Comparison of ENCODE assay signal across 26 mouse cellular contexts in the genomic region with DNA sequence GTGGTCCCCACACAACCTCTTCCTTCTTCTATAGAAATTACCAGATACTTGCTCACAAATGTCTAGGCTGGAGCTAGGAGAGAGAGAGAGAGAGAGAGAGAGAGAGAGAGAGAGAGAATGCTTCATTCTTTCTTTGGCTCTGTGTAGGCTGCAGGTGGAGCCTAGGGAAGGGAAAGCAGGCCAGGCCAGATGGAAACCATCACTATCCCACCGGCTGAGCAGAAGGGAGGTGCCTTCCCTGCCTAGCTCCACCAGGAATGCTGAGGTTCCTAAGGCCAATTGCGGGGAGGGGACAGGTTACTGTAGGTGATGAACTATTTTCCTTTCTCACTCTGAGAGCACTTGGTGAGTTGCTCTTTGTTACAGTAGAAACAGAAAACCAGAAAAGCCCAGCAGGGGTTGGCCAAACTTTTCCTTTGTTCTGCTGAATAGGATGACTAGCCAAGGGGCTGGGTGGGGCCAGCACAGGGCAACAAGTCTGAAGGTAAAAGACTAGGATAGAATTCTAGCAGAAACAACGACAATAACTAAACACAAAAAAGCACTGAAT.
A peak's percentile ranks its signal among the peaks of the same experiment; 100 is the strongest.
DNase-seq lines count a peak whose midpoint lies in the region; ATAC-seq and TF ChIP-seq lines count a peak whose summit lies in the region.
"Had no signal": no experiment of that assay in that cellular context is flagged by ENCODE, and none has a peak within 500 bp of the region (broad histone marks: within the 10 kb centered on the region; RNA-seq: fewer than 3 reads in every experiment).

No protein-coding gene starts in this region.

- in situ Hi-C loops in ES-E14 (cut with MboI; ENCODE audit: low sequenced_read_pairs in 2 of 2, unreplicated experiment in 2 of 2) = no loop called here

- H3K27me3 ChIP-seq in kidney, embryonic 14.5 days (ENCODE audit: control insufficient read depth, insufficient read depth, low read length) = no peaks in the 10 kb centered on the region; the same call in 1 of the 2 replicates
- H3K27me3 ChIP-seq: lung, embryonic 15.5 days had no signal

- no peak overlapping the region for H3K9ac ChIP-seq in kidney, embryonic 14.5 days (ENCODE audit: low read depth, low read length)
- H3K9ac ChIP-seq in ES-E14 (ENCODE audit: insufficient read depth, low read depth, low read length, poor library complexity, severe bottlenecking) = no peak overlapping the region
- H3K9ac ChIP-seq: embryonic facial prominence, embryonic 15.5 days; forebrain, embryonic 12.5 days; forebrain, postnatal 0 days; heart, embryonic 13.5 days; kidney, embryonic 15.5 days; limb, embryonic 12.5 days; lung, embryonic 15.5 days; midbrain, embryonic 15.5 days had no signal

- no peaks in the 10 kb centered on the region for H3K9me3 ChIP-seq in kidney, embryonic 14.5 days (ENCODE audit: control insufficient read depth, low read length)
- no peaks in the 10 kb centered on the region for H3K9me3 ChIP-seq in ES-E14 (ENCODE audit: control insufficient read depth, insufficient read depth, low read depth, low read length)
- H3K9me3 ChIP-seq: embryonic facial prominence, embryonic 15.5 days; forebrain, embryonic 12.5 days; heart, embryonic 13.5 days; kidney, embryonic 15.5 days; limb, embryonic 12.5 days; lung, embryonic 15.5 days; midbrain, embryonic 10.5 days; midbrain, embryonic 15.5 days had no signal

- no peak overlapping the region for H3K27ac ChIP-seq in kidney, embryonic 14.5 days (ENCODE audit: low read depth, low read length)
- no peak overlapping the region; the same call in 1 of the 2 replicates for H3K27ac ChIP-seq in ES-E14 (ENCODE audit: insufficient read depth, low read depth, low read length, poor library complexity, severe bottlenecking)
- H3K27ac ChIP-seq: embryonic facial prominence, embryonic 15.5 days; forebrain, embryonic 12.5 days; heart, embryonic 13.5 days; kidney, embryonic 15.5 days; limb, embryonic 12.5 days; lung, embryonic 15.5 days; midbrain, embryonic 10.5 days; midbrain, embryonic 15.5 days had no signal

- peak; percentile 49; the same call in 1 of the 2 replicates for ATAC-seq in kidney, embryonic 14.5 days (ENCODE audit: low FRiP score, low TSS enrichment)
- ATAC-seq: forebrain, postnatal 0 days; hindbrain, embryonic 16.5 days; intestine, embryonic 16.5 days; midbrain, embryonic 15.5 days had no signal

- no peak overlapping the region for H3K4me3 ChIP-seq in kidney, embryonic 14.5 days (ENCODE audit: low read length)
- no peak overlapping the region for H3K4me3 ChIP-seq in ES-E14 (ENCODE audit: insufficient read depth in 1 of 2, low read depth in 1 of 2, low read length in 2 of 2, poor library complexity in 1 of 2, severe bottlenecking in 1 of 2)
- H3K4me3 ChIP-seq: embryonic facial prominence, embryonic 15.5 days; forebrain, embryonic 12.5 days; heart, embryonic 13.5 days; kidney, embryonic 15.5 days; limb, embryonic 12.5 days; lung, embryonic 15.5 days; midbrain, embryonic 10.5 days; midbrain, embryonic 15.5 days had no signal

- 46% methylated on average over 3 of the region's 3 CpGs for WGBS in kidney, embryonic 14.5 days

- no peaks in the 10 kb centered on the region for H3K4me1 ChIP-seq in kidney, embryonic 14.5 days (ENCODE audit: control insufficient read depth, insufficient read depth, low read length)
- H3K4me1 ChIP-seq in ES-E14 (ENCODE audit: control insufficient read depth in 2 of 2, insufficient read depth in 2 of 2, low read length in 2 of 2, poor library complexity in 1 of 2) = peaks cover 0 to 9% of the 10 kb centered on the region in 2 experiments; a peak in 2 of 4 replicates
- H3K4me1 ChIP-seq: embryonic facial prominence, embryonic 15.5 days; forebrain, embryonic 12.5 days; kidney, embryonic 15.5 days; limb, embryonic 12.5 days; lung, embryonic 15.5 days; midbrain, embryonic 10.5 days; midbrain, embryonic 15.5 days had no signal

- intact Hi-C loops in heart, postnatal 10 days (cut with DNase I) = no loop called here

- H3K4me2 ChIP-seq in kidney, embryonic 14.5 days (replicated peaks; ENCODE audit: low read depth, low read length) = no peak overlapping the region
- H3K4me2 ChIP-seq: embryonic facial prominence, embryonic 15.5 days; forebrain, embryonic 12.5 days; heart, embryonic 13.5 days; kidney, embryonic 15.5 days; limb, embryonic 12.5 days; liver, embryonic 11.5 days; lung, embryonic 15.5 days; midbrain, embryonic 15.5 days had no signal

- DNase-seq in cerebellum, adult 18-20 months = peak; percentile 19 to 40
- DNase-seq in cerebellum, adult 9-10 months = no peak
- no peak for DNase-seq in kidney, adult 18-20 months
- peak; percentile 71 for DNase-seq in ES-E14 (ENCODE audit: low read depth, low spot score)
- DNase-seq in urinary bladder, adult 2 months (ENCODE audit: low spot score) = no peak
- DNase-seq in heart, postnatal 10 days = no peak
- DNase-seq: adrenal gland, postnatal 14 days; forebrain, postnatal 0 days; gastrocnemius, postnatal 10 days; heart, postnatal 14 days; kidney, postnatal 25 days; right cerebral cortex, postnatal 25 days; thymus, adult 18-20 months; thymus, postnatal 25 days had no signal

- no peaks in the 10 kb centered on the region for H3K36me3 ChIP-seq in kidney, embryonic 14.5 days (ENCODE audit: control insufficient read depth, insufficient read depth, low read length)
- no peaks in the 10 kb centered on the region for H3K36me3 ChIP-seq in ES-E14 (ENCODE audit: control insufficient read depth, insufficient read depth, low read length, poor library complexity, severe bottlenecking)
- H3K36me3 ChIP-seq: embryonic facial prominence, embryonic 15.5 days; forebrain, embryonic 12.5 days; heart, embryonic 13.5 days; kidney, embryonic 15.5 days; limb, embryonic 12.5 days; lung, embryonic 15.5 days; midbrain, embryonic 10.5 days; midbrain, embryonic 15.5 days had no signal

TF ChIP-seq in ES-E14, 5 proteins besides CTCF, POLR2A, EP300 and RAD21:
- TF ChIP-seq ZNF384 (IDR thresholded peaks at IDR 0.05; ENCODE audit: low read depth, low read length) (no peak), MAFK (IDR thresholded peaks at IDR 0.05; ENCODE audit: insufficient read depth, low read depth, low read length) (no peak), ZC3H11A (IDR thresholded peaks at IDR 0.05; ENCODE audit: borderline replicate concordance, low read depth, low read length) (no peak), HCFC1 (IDR thresholded peaks at IDR 0.05; ENCODE audit: borderline replicate concordance, insufficient read depth, low read length) (no peak), CHD2 (IDR thresholded peaks at IDR 0.05; ENCODE audit: low read depth, low read length) (0 out of 2 replicates have a peak, but pooled peaks have one; percentile 43)

Comparison
In these comparisons a context has a peak if more than half of its experiments do, and no peak if none do; other contexts are left out.
1. DNase-seq: peak in cerebellum, adult 18-20 months (2 of 2) and ES-E14 (single experiment); none in cerebellum, adult 9-10 months (single experiment), kidney, adult 18-20 months (single experiment), urinary bladder, adult 2 months (single experiment) and heart, postnatal 10 days (0 of 2).